Mouse (Mus musculus): ENCODE results near the gene Ubxn1.

The Ubxn1 gene

GRCm38 (mm10) chr19:8903412-8903811, 32.1 kb downstream of the Ubxn1 start:
- DNase-seq: no peak

GRCm38 (mm10) chr19:8908531-8908930, 37.2 kb downstream of the Ubxn1 start:
- DNase-seq: no peak

- no peak for DNase-seq
These were observed 40.5 kb downstream of the Ubxn1 start for GRCm38 (mm10) chr19:8911810-8912209.

GRCm38 (mm10) chr19:8914212-8914611, 42.9 kb downstream of the Ubxn1 start:
- no peak for DNase-seq

GRCm38 (mm10) chr19:8919000-8919399, 47.7 kb downstream of the Ubxn1 start:
- DNase-seq: no peak

- DNase-seq: no peak
These were observed 48.4 kb downstream of the Ubxn1 start for GRCm38 (mm10) chr19:8919684-8920072.

GRCm38 (mm10) chr19:8920073-8920736, 48.9 kb downstream of the Ubxn1 start, which contains the start of gene B3gat3:
Gene B3gat3 (plus strand): TSS chr19:8920374.
- peak; percentile 97 for DNase-seq

GRCm38 (mm10) chr19:8920836-8921291, 49.6 kb downstream of the Ubxn1 start:
- peak; percentile 58 for DNase-seq

- no peak for DNase-seq
These were observed 50.4 kb downstream of the Ubxn1 start for GRCm38 (mm10) chr19:8921741-8922140.

Data from kidney, postnatal 10 days (tissue).